Mouse (Mus musculus): ENCODE results near the gene BC030867. TPM values are rescaled to one million over a fixed set of nuclear protein-coding genes. Genes with fewer than 3 reads are reported as not detected.

The BC030867 gene
- polyA plus RNA-seq, 1 experiment from 2014 or later = 4.6 TPM

DNA sequence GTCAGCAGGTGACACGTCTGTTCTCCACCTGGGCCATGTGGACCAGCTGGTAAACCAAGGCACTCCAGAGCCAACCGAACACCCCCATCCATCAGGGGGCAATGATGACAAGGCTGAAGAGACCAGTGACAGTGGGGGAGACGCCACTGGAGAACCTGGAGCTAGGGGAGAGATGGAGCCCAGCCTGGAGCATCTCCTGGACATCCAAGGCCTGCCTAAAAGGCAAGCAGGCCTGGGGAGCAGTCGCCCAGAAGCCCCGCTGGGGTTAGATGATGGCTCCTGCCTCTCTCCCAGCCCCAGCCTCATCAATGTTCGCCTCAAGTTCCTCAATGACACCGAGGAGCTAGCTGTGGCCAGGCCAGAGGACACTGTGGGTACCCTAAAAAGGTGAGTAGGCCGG is 38.8 kb downstream of the BC030867 start:
- 88% methylated on average over 8 of the region's 8 CpGs for WGBS
- peaks cover 35% of the 10 kb centered on the region for H3K4me1 ChIP-seq (replicated peaks)
- no peak overlapping the region for H3K4me2 ChIP-seq (replicated peaks)
- H3K27ac ChIP-seq = no peak overlapping the region
- peak overlapping the region; percentile 32; the same call in 1 of the 2 replicates for H3K9ac ChIP-seq (replicated peaks)
- no peaks in the 10 kb centered on the region for H3K9me3 ChIP-seq
- H3K27me3 ChIP-seq = no peaks in the 10 kb centered on the region
- H3K4me3 ChIP-seq (replicated peaks) = no peak overlapping the region
- ATAC-seq = no peak
- peaks cover 53% of the 10 kb centered on the region for H3K36me3 ChIP-seq

DNA sequence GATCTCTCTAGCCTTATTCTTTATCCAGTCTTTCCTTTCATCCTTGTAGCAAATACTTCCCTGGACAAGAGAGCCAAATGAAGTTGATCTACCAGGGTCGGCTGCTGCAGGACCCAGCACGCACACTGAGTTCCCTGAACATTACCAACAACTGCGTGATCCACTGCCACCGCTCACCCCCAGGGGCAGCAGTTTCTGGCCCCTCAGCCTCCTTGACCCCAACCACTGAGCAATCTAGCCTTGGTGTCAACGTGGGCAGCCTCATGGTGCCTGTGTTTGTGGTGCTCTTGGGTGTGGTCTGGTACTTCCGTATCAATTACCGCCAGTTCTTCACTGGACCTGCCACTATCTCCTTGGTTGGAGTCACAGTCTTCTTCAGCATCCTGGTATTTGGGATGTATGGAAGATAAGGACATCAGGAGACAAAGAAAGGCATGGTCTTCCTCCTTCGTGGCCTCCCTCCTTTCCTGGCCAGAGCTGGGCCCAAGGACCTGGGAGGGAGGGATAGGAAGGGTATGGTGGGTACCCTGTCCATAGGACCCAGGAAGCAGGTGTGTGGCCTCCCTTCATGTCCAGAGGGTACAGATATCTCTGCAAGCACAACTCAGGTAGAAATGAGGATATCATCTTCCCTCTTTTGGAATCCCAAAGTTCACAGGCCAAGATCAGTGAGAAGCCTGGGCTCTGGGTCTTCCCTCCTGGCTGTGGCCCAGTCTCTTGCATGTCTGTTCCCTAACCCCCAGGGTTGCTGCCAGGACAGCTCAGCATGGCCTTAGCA is 39.5 kb downstream of the BC030867 start:
- Histone ChIP-seq H3K27me3 (no peaks in the 10 kb centered on the region), H3K4me2 (replicated peaks) (no peak overlapping the region), H3K27ac (no peak overlapping the region), H3K36me3 (peaks cover 61% of the 10 kb centered on the region), H3K9me3 (no peaks in the 10 kb centered on the region), H3K4me3 (replicated peaks) (no peak overlapping the region), H3K9ac (replicated peaks) (no peak overlapping the region), H3K4me1 (replicated peaks) (peaks cover 35% of the 10 kb centered on the region)
- WGBS = 89% methylated on average over 8 of the region's 8 CpGs
- ATAC-seq = no peak

- H3K27me3 ChIP-seq = no peaks in the 10 kb centered on the region
- no peak overlapping the region for H3K9ac ChIP-seq (replicated peaks)
- peak overlapping the region; percentile 19; the same call in 1 of the 2 replicates for H3K27ac ChIP-seq
- H3K9me3 ChIP-seq = no peaks in the 10 kb centered on the region
- no peak overlapping the region for H3K4me3 ChIP-seq (replicated peaks)
- H3K4me1 ChIP-seq (replicated peaks) = peaks cover 38% of the 10 kb centered on the region
- no peak for ATAC-seq
- WGBS = 80% methylated on average over 2 of the region's 2 CpGs
- H3K4me2 ChIP-seq (replicated peaks) = no peak overlapping the region
- H3K36me3 ChIP-seq = peaks cover 67% of the 10 kb centered on the region
Measured at GRCm38 (mm10) chr11:102288913-102289312, 40.2 kb downstream of the BC030867 start.

GRCm38 (mm10) chr11:102289511-102290100 is 40.9 kb downstream of the BC030867 start:
- Histone ChIP-seq H3K4me3 (replicated peaks) (no peak overlapping the region), H3K27me3 (no peaks in the 10 kb centered on the region), H3K4me2 (replicated peaks) (no peak overlapping the region), H3K36me3 (peaks cover 72% of the 10 kb centered on the region), H3K4me1 (replicated peaks) (peaks cover 45% of the 10 kb centered on the region), H3K27ac (peak overlapping the region; percentile 19; the same call in 1 of the 2 replicates), H3K9ac (replicated peaks) (peak overlapping the region; percentile 16; the same call in 1 of the 2 replicates), H3K9me3 (no peaks in the 10 kb centered on the region)
- no peak for ATAC-seq
- 57% methylated on average over 6 of the region's 6 CpGs for WGBS

GRCm38 (mm10) chr11:102290141-102290540 is 41.5 kb downstream of the BC030867 start:
- H3K9me3 ChIP-seq = no peaks in the 10 kb centered on the region
- ATAC-seq = no peak
- H3K4me2 ChIP-seq (replicated peaks) = no peak overlapping the region
- H3K4me3 ChIP-seq (replicated peaks) = no peak overlapping the region
- H3K4me1 ChIP-seq (replicated peaks) = peaks cover 50% of the 10 kb centered on the region
- H3K9ac ChIP-seq (replicated peaks) = peak overlapping the region; percentile 16; the same call in 1 of the 2 replicates
- H3K36me3 ChIP-seq = peaks cover 72% of the 10 kb centered on the region
- no peak overlapping the region for H3K27ac ChIP-seq
- WGBS = 86% methylated on average over 4 of the region's 4 CpGs
- no peaks in the 10 kb centered on the region for H3K27me3 ChIP-seq

DNA sequence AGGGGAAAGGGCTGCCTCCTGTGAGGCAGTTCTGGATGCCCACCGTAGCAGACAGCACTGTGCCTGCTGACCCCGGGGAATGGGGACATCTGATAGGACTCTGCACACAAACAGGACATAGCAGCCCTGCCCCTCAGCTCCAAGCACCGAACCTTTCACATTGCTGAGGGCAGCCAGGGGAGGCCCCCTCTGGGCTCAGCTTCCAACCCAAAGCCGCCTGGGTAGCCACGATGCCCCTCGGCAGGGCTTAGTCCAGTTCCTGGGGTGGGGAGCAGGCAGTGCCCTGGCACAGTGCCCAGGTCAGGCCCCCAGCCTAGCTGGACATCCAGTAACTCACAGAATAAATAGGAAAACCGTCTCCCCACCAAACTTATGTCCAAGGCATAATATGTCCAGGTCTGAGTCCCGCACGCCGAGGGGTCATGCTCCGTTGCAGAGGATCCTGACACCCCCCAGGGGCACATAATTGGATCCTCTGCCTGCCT is 42.4 kb downstream of the BC030867 start:
- Histone ChIP-seq H3K36me3 (peaks cover 72% of the 10 kb centered on the region), H3K4me3 (replicated peaks) (no peak overlapping the region), H3K27me3 (no peaks in the 10 kb centered on the region), H3K4me1 (replicated peaks) (peaks cover 47% of the 10 kb centered on the region), H3K9me3 (no peaks in the 10 kb centered on the region), H3K4me2 (replicated peaks) (no peak overlapping the region), H3K9ac (replicated peaks) (no peak overlapping the region; the same call in 1 of the 2 replicates), H3K27ac (no peak overlapping the region)
- ATAC-seq = no peak
- WGBS = 89% methylated on average over 11 of the region's 11 CpGs

DNA sequence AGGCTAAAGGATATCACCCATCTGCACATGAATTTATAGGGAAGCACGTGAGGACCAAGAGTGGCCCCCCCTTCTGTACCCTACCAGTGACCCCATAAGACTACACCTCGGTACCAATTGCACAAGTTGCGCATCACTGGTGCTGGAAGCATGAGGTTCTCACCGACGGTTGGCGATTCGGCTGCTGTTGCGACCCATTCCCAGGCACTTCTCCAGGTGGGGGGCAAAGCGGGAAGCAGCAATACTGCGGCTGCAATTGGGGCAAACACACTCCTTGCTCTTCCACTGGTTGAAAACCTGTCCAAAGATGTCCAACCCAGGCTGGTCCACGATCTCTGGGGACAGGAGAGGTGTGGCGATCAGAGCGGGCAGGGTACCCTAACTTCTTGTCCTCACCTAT is 45.3 kb downstream of the BC030867 start:
- H3K4me2 ChIP-seq (replicated peaks) = peak overlapping the region; percentile 93
- no peaks in the 10 kb centered on the region for H3K27me3 ChIP-seq
- H3K27ac ChIP-seq = no peak overlapping the region
- peaks cover 52% of the 10 kb centered on the region for H3K36me3 ChIP-seq
- peak overlapping the region; percentile 88; the same call in 1 of the 2 replicates for H3K4me3 ChIP-seq (replicated peaks)
- H3K9ac ChIP-seq (replicated peaks) = 0 out of 2 replicates have a peak overlapping the region, but pooled peaks have one; percentile 16
- H3K9me3 ChIP-seq = no peaks in the 10 kb centered on the region
- no peak for ATAC-seq
- H3K4me1 ChIP-seq (replicated peaks) = peaks cover 38% of the 10 kb centered on the region
- 95% methylated on average over 13 of the region's 13 CpGs for WGBS

DNA sequence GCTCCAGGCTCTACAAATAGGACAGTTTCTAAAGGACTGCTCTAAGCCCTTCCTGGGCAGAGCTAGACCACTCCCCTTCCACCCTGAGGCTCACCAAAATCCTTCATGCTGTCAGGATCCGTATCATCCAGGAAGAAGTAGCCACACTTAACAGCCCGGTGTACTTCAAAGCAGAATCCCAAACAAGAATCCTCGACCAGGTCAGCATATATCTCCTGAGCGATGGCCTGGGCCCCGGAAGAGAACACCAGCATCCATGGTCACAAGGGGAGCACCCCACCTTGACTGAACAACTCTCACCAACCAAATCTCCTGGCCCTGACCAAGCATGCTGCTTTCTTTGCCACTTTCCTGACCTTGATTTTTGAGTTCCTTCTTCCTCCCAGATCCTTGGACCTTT is 45.7 kb downstream of the BC030867 start:
- peak overlapping the region; percentile 93 for H3K4me2 ChIP-seq (replicated peaks)
- H3K27ac ChIP-seq = peak overlapping the region; percentile 99; the same call in 1 of the 2 replicates
- peak overlapping the region; percentile 88 for H3K4me3 ChIP-seq (replicated peaks)
- 82% methylated on average over 5 of the region's 5 CpGs for WGBS
- peaks cover 48% of the 10 kb centered on the region for H3K36me3 ChIP-seq
- H3K9ac ChIP-seq (replicated peaks) = peak overlapping the region; percentile 97; the same call in 1 of the 2 replicates
- no peak for ATAC-seq
- no peaks in the 10 kb centered on the region for H3K9me3 ChIP-seq
- H3K4me1 ChIP-seq (replicated peaks) = peaks cover 34% of the 10 kb centered on the region
- no peaks in the 10 kb centered on the region for H3K27me3 ChIP-seq

DNA sequence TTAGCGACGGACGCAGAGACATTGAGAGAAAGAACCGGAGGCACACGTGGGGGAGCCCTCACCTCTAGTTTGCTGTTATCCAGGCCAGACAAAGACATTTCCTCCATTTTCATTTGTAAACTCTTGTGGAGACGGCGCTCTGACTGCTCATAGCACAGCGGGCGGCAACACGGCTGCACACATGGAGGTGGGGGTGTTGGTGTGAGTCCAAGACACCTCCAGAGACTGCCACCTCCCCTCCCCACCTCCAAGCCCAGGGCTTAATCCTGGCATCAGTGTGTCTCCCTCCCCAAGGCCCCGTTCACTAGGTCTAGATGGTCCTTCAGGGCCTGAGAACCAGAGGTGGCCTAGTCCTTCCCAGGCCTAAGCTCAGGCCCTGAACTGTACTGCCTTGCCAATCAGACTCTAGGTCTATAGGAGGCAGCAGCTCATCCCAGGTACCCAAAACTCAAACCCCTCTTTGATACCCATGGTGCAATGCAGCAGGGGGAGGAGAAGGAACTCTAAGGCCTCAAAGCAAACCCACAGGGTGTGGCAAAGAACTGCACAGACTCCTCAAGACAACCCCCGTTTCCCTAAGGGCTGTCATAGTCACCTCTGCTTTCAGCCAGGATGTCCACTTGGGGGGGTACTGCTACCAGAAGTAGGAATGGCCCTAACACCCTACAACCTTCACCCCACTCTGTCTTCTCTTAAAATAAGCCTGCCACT is 46.4 kb downstream of the BC030867 start:
- peak overlapping the region; percentile 99 for H3K27ac ChIP-seq
- peaks cover 43% of the 10 kb centered on the region for H3K36me3 ChIP-seq
- peak overlapping the region; percentile 93 for H3K4me2 ChIP-seq (replicated peaks)
- peak; percentile 0; the same call in 1 of the 2 replicates for ATAC-seq
- peaks cover 33% of the 10 kb centered on the region for H3K4me1 ChIP-seq (replicated peaks)
- no peaks in the 10 kb centered on the region for H3K9me3 ChIP-seq
- peak overlapping the region; percentile 97 for H3K9ac ChIP-seq (replicated peaks)
- no peaks in the 10 kb centered on the region for H3K27me3 ChIP-seq
- peak overlapping the region; percentile 88 for H3K4me3 ChIP-seq (replicated peaks)
- 65% methylated on average over 12 of the region's 12 CpGs for WGBS

DNA sequence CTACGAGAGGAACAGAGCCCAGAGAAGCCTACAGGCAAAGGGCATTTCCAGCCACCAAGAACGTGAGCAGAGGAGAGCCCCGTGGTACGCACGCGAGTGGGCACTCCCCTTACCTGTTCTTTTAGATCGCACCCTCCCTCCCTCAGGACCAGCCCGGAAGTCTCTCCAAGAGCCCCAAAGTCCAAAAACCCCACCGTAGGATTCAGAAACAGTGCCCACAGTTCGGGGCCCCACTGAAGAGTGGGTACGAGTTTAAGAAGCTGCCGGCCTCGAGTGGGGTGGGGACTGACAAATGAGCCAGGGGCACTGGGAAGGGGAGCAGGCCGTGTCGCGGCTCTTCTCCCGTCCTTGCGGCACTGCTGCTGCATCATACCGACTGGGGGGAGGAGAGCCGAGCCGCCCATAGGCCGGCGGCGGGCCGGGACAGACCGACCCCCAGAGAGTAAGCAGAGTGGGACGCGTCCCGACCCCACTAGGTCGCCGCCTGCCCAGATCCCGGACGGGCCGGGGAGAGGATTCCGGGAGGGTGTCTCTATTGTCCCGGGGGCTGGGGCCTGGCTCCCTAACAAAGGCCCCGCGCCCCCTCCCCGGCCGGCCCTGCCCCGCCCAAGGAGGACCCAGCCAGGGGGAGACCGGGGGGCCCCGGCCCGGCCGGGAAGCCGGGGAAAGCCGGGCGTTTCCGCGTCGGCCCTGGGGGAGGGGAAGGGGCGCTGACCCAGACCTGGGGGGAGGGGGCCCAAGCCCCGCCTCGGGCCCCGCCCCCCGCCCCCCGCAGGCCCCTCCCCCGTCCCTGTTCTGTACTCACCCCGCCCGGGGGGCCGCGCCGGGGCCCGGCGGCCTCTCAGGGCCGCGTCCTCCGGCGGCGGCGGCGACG is 47.2 kb downstream of the BC030867 start:
- peak overlapping the region; percentile 93 for H3K4me2 ChIP-seq (replicated peaks)
- peaks cover 35% of the 10 kb centered on the region for H3K36me3 ChIP-seq
- no peaks in the 10 kb centered on the region for H3K27me3 ChIP-seq
- 1% methylated on average over 42 of the region's 73 CpGs for WGBS
- H3K9ac ChIP-seq (replicated peaks) = peak overlapping the region; percentile 97
- peak overlapping the region; percentile 88 for H3K4me3 ChIP-seq (replicated peaks)
- H3K9me3 ChIP-seq = no peaks in the 10 kb centered on the region
- H3K27ac ChIP-seq = peak overlapping the region; percentile 99
- peak; percentile 48 for ATAC-seq
- H3K4me1 ChIP-seq (replicated peaks) = peaks cover 33% of the 10 kb centered on the region
